Mouse (Mus musculus) heart, adult 2 months (tissue): ENCODE results near the gene Ltbp4.

ENCODE experiments used
- EP300 ChIP-seq: fragments of 200-500 bp; IDR thresholded peaks from 2 replicates; pipeline ENCODE4 v1.6.1; 2011; ENCODE audit warnings: low read depth, low read length, control low read depth; ENCODE audit not compliant: insufficient read depth
- POLR2A ChIP-seq: fragments of 200-500 bp; IDR thresholded peaks from 2 replicates; pipeline ENCODE4 v1.6.1; 2011; ENCODE audit warnings: mild to moderate bottlenecking, low read depth, low read length, control low read depth; ENCODE audit not compliant: insufficient read depth

DNA sequence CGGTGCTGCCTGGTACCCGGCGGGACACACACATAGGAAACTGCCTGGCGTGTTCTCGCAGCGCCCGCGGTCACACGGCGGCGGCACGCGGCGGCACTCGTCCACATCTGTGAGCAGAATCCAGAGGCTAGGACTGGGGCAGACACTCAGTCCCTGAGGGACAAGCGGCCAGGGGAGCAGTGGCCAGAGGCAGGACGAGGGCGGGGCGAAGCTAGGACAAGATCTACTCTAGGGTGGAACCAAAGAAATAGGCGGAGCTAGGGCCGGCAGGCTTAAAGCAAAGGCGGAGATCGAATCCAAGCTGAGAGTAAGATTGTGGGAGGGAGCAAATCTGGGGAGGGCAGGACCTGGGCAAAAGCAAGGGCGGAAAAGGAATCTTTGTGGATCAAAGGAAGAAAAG is 11.8 kb downstream of the Ltbp4 start:
- TF ChIP-seq EP300, result no peak
- 0 out of 2 replicates have a peak, but pooled peaks have one; percentile 12 for TF ChIP-seq POLR2A
